ENCODE assay signal across 8 mouse cellular contexts in the genomic region with DNA sequence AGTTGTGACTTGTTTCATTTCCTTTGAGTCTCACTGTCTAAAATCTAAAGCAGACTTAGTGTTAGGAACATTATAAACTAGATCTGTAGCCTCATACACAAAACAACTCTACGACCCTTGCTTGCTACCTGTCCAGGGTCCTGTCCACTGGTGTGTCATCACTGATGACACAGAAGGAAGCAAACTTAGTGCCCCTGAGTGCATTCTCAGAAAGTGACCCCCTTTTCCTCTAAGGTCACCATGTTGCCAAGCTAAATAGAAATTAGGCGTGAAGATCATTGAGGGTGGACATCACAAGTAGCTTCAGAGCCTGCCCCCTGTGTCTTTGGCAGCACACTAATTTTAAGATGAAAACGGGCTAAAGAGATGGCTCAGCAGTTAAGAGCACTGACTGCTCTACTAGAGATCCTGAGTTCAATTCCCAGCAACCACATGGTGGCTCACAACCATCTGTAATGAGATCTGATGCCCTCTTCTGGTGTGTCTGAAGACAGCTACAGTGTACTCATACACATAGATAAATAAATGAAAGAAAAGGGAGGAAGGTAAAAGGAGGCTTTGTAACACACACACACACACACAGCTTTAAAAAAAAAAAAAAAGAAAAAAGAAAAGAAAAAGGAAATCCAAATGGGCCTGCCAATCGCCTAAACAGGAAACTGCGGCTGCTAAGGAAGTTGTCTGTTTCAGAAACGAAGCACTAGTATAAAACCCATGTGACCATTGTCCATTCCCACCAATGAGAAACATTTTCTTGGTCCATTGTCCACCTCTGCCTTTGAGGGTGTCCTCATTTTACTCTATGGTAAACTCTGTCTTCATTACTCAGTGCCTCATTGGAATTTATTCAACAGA. TPM values are rescaled to one million over a fixed set of nuclear protein-coding genes. Genes with fewer than 3 reads are reported as not detected.
DNase-seq lines count a peak whose midpoint lies in the region; ATAC-seq and TF ChIP-seq lines count a peak whose summit lies in the region.

No protein-coding gene starts in this region.

- peak overlapping the region; percentile 80 for H3K4me3 ChIP-seq in lung, adult 2 months (replicated peaks; ENCODE audit: extremely low read depth, low read depth, low read length)
- peak overlapping the region; percentile 76 for H3K4me3 ChIP-seq in embryonic fibroblast, embryonic 13.5 days (ENCODE audit: insufficient read depth, low read length)
- H3K4me3 ChIP-seq in limb, embryonic 10.5 days = peak overlapping the region; percentile 89
- peak overlapping the region; percentile 72 for H3K4me3 ChIP-seq in neural tube, embryonic 14.5 days (ENCODE audit: low read depth, low read length)

- H3K27me3 ChIP-seq in limb, embryonic 10.5 days (ENCODE audit: low read depth, poor library complexity, severe bottlenecking) = no peaks in the 10 kb centered on the region
- H3K27me3 ChIP-seq in neural tube, embryonic 14.5 days (ENCODE audit: control insufficient read depth, insufficient read depth, low read length) = no peaks in the 10 kb centered on the region

- peaks cover 8% of the 10 kb centered on the region; the same call in 1 of the 2 replicates for H3K4me1 ChIP-seq in lung, adult 2 months (ENCODE audit: control insufficient read depth, insufficient read depth, low read length)
- H3K4me1 ChIP-seq in embryonic fibroblast, embryonic 13.5 days (ENCODE audit: control insufficient read depth, insufficient read depth, low read length) = peaks cover 6% of the 10 kb centered on the region; the same call in 1 of the 2 replicates
- H3K4me1 ChIP-seq in limb, embryonic 10.5 days = peaks cover 16% of the 10 kb centered on the region
- H3K4me1 ChIP-seq in neural tube, embryonic 14.5 days (ENCODE audit: control insufficient read depth, insufficient read depth, low read length) = peaks cover 6% of the 10 kb centered on the region; the same call in 1 of the 2 replicates

- peaks cover 26% of the 10 kb centered on the region for H3K36me3 ChIP-seq in limb, embryonic 10.5 days
- H3K36me3 ChIP-seq in neural tube, embryonic 14.5 days (ENCODE audit: control insufficient read depth, insufficient read depth, low read length) = peaks cover 6% of the 10 kb centered on the region; the same call in 1 of the 2 replicates

- DNase-seq in lung, adult 2 months = no peak
- DNase-seq in lung, postnatal 14 days = no peak
- no peak for DNase-seq in limb, embryonic 10.5 days (ENCODE audit: low spot score)
- DNase-seq in urinary bladder, adult 2 months (ENCODE audit: low spot score) = no peak
- no peak for DNase-seq in ovary, postnatal 14 days (ENCODE audit: low spot score)
- DNase-seq in kidney, postnatal 10 days = no peak

- no peaks in the 10 kb centered on the region for H3K9me3 ChIP-seq in limb, embryonic 10.5 days (replicated peaks)
- H3K9me3 ChIP-seq in neural tube, embryonic 14.5 days (ENCODE audit: control insufficient read depth, low read length) = no peaks in the 10 kb centered on the region

- H3K9ac ChIP-seq in neural tube, embryonic 14.5 days (replicated peaks; ENCODE audit: low read depth, low read length) = no peak overlapping the region

- H3K27ac ChIP-seq in embryonic fibroblast, embryonic 13.5 days (ENCODE audit: insufficient read depth, low read length) = peak overlapping the region; percentile 55
- peak overlapping the region; percentile 91 for H3K27ac ChIP-seq in limb, embryonic 10.5 days
- no peak overlapping the region for H3K27ac ChIP-seq in neural tube, embryonic 14.5 days (ENCODE audit: low read depth, low read length)

- ATAC-seq in neural tube, embryonic 14.5 days (ENCODE audit: low read depth) = no peak

- WGBS in lung, adult 2 months = 30% methylated on average over 6 of the region's 6 CpGs
- 67% methylated on average over 6 of the region's 6 CpGs for WGBS in limb, embryonic 10.5 days
- WGBS in neural tube, embryonic 14.5 days = 73% methylated on average over 6 of the region's 6 CpGs

- TF ChIP-seq POLR2A in lung, adult 2 months (IDR thresholded peaks at IDR 0.05; ENCODE audit: borderline replicate concordance, extremely low read depth, low read depth, low read length) = no peak
- no peak for TF ChIP-seq POLR2A in embryonic fibroblast, embryonic 13.5 days (IDR thresholded peaks at IDR 0.05; ENCODE audit: low read depth, low read length)

- no peak for TF ChIP-seq CTCF in lung, adult 2 months (IDR thresholded peaks at IDR 0.05; ENCODE audit: insufficient read depth, low read length)
- no peak for TF ChIP-seq CTCF in embryonic fibroblast, embryonic 13.5 days (IDR thresholded peaks at IDR 0.05; ENCODE audit: borderline replicate concordance, insufficient read depth, low read length)

- peak overlapping the region; percentile 45 for H3K4me2 ChIP-seq in neural tube, embryonic 14.5 days (ENCODE audit: low read depth, low read length)

RNA-seq across cellular contexts. Expression of a gene that starts 1.1 kb away (rescaled TPM):
- 43.6 and 48.7 TPM in 2 replicates for polyA plus RNA-seq in lung, adult 2 months (2012; rRNA removed)
- 69.3 and 73.4 TPM in 2 replicates for polyA plus RNA-seq in embryonic fibroblast, embryonic 13.5 days (2011; ENCODE audit: insufficient read length, low read depth, missing spikeins)
- 177 and 197 TPM in 2 replicates for polyA plus RNA-seq in limb, embryonic 10.5 days (2016; fragmentation: Nextera tagmentation; extraction: Ambion mirVana)
- polyA plus RNA-seq in neural tube, embryonic 14.5 days (2014; fragmentation: Nextera tagmentation; extraction: Ambion mirVana) = 80.3 and 89.8 TPM in 2 replicates
- polyA plus RNA-seq in urinary bladder, adult 2 months (2012; rRNA removed) = 44.5 and 50.0 TPM in 2 replicates

RNA-seq across cellular contexts. Expression of a gene that starts 8.2 kb away (rescaled TPM):
- polyA plus RNA-seq in lung, adult 2 months (2012; rRNA removed) = 39.3 and 47.2 TPM in 2 replicates
- polyA plus RNA-seq in embryonic fibroblast, embryonic 13.5 days (2011; ENCODE audit: insufficient read length, low read depth, missing spikeins) = 45.5 and 54.6 TPM in 2 replicates
- 15.1 and 19.0 TPM in 2 replicates for polyA plus RNA-seq in limb, embryonic 10.5 days (2016; fragmentation: Nextera tagmentation; extraction: Ambion mirVana)
- polyA plus RNA-seq in neural tube, embryonic 14.5 days (2014; fragmentation: Nextera tagmentation; extraction: Ambion mirVana) = 13.3 and 13.6 TPM in 2 replicates
- 30.2 and 34.5 TPM in 2 replicates for polyA plus RNA-seq in urinary bladder, adult 2 months (2012; rRNA removed)

RNA-seq across cellular contexts. Expression of a gene that starts 21.7 kb away (rescaled TPM):
- polyA plus RNA-seq in lung, adult 2 months (2012; rRNA removed) = not detected in 2 replicates
- polyA plus RNA-seq in embryonic fibroblast, embryonic 13.5 days (2011; ENCODE audit: insufficient read length, low read depth, missing spikeins) = not detected in 2 replicates
- polyA plus RNA-seq in limb, embryonic 10.5 days (2016; fragmentation: Nextera tagmentation; extraction: Ambion mirVana) = 0.05 TPM in 1 of 2 replicates, not detected in the other
- polyA plus RNA-seq in neural tube, embryonic 14.5 days (2014; fragmentation: Nextera tagmentation; extraction: Ambion mirVana) = 0.14 and 0.16 TPM in 2 replicates
- polyA plus RNA-seq in urinary bladder, adult 2 months (2012; rRNA removed) = not detected in 2 replicates

RNA-seq across cellular contexts. Expression of a gene that starts 37.6 kb away (rescaled TPM):
- 2.2 and 4.9 TPM in 2 replicates for polyA plus RNA-seq in lung, adult 2 months (2012; rRNA removed)
- polyA plus RNA-seq in embryonic fibroblast, embryonic 13.5 days (2011; ENCODE audit: insufficient read length, low read depth, missing spikeins) = not detected in 2 replicates
- 0.13 and 0.15 TPM in 2 replicates for polyA plus RNA-seq in limb, embryonic 10.5 days (2016; fragmentation: Nextera tagmentation; extraction: Ambion mirVana)
- 0.17 and 0.45 TPM in 2 replicates for polyA plus RNA-seq in neural tube, embryonic 14.5 days (2014; fragmentation: Nextera tagmentation; extraction: Ambion mirVana)
- 0.45 and 0.72 TPM in 2 replicates for polyA plus RNA-seq in urinary bladder, adult 2 months (2012; rRNA removed)

RNA-seq across cellular contexts. Expression of a gene that starts 45.9 kb away (rescaled TPM):
- polyA plus RNA-seq in lung, adult 2 months (2012; rRNA removed) = 21.3 and 22.2 TPM in 2 replicates
- 22.9 and 27.8 TPM in 2 replicates for polyA plus RNA-seq in embryonic fibroblast, embryonic 13.5 days (2011; ENCODE audit: insufficient read length, low read depth, missing spikeins)
- polyA plus RNA-seq in limb, embryonic 10.5 days (2016; fragmentation: Nextera tagmentation; extraction: Ambion mirVana) = 21.5 and 34.3 TPM in 2 replicates
- 139 and 179 TPM in 2 replicates for polyA plus RNA-seq in neural tube, embryonic 14.5 days (2014; fragmentation: Nextera tagmentation; extraction: Ambion mirVana)
- 80.3 and 83.2 TPM in 2 replicates for polyA plus RNA-seq in urinary bladder, adult 2 months (2012; rRNA removed)
